Mouse (Mus musculus): Measurements from ENCODE around the gene Mdm4.

DNA sequence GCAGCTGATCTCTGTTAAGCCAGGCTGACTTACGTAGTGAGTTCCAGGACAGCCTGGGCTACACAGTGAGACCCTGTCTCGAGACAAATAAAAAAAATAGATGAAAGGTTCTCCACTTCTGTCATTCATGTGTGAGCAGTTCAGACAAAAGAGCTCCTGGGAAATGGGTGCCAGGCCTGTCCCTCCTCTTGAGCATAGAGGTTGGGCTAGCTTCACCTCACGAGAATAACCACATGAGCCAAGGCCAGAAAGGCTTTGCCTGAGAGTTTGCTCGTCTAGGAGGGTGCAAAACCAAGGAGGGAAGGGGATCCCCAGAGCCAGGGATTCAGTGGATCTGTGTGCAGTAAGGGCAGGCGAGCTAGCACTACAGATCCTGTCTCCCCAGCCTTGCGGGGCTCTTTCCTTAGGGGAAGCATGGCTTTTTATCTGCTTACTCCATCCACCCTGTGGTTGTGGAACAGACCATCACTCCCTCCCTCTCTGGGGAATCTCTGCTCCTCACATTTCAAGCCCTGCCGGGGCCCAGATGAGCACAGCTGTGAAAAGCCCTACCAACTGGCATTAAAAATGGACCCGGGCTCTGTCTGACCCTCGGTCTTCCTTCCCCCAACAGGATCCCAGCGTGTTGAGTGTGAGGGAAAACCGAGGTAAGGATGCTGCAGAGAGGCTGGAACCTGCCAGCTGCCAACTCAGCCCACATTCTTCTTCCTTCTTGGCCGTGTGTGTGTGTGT, 47.4 kb upstream of the Mdm4 start:
- TF ChIP-seq GABPA (IDR thresholded peaks at IDR 0.05; ENCODE audit: low read depth, low read length) (no peak), MAX (IDR thresholded peaks at IDR 0.05; ENCODE audit: low read length) (no peak), ZNF384 (IDR thresholded peaks at IDR 0.05; ENCODE audit: low read depth, low read length) (no peak), CHD2 (IDR thresholded peaks at IDR 0.05; ENCODE audit: low read length) (no peak), JUND (IDR thresholded peaks at IDR 0.05; ENCODE audit: low read depth, low read length) (no peak), MYC (IDR thresholded peaks at IDR 0.05; ENCODE audit: low read depth, low read length) (no peak)

Data from MEL (cell line).